Mouse (Mus musculus) embryonic facial prominence, embryonic 15.5 days (tissue): Measurements from ENCODE around the gene Azin2. TPM values are rescaled to one million over a fixed set of nuclear protein-coding genes. Genes with fewer than 3 reads are reported as not detected.

Experiments used
- ATAC-seq: fragments of 200-750 bp; cut with Nextera tagmentation; 2 replicates; pipeline ENCODE4 v1.8.0; 2017; ENCODE audit warnings: low read depth, moderate TSS enrichment; ENCODE audit not compliant: insufficient number of reproducible peaks, low FRiP score, low TSS enrichment
- H3K27ac ChIP-seq: fragments of 300-500 bp; sonication (generic); replicated peaks from 2 replicates; pipeline ENCODE4 v1.5.1; 2015; ENCODE audit warnings: mild to moderate bottlenecking, inconsistent platforms
- H3K27me3 ChIP-seq: fragments of 300-500 bp; sonication (generic); 2 replicates; pipeline ENCODE4 v1.6.1; 2015; ENCODE audit warnings: inconsistent platforms
- H3K36me3 ChIP-seq: fragments of 300-500 bp; sonication (generic); 2 replicates; pipeline ENCODE4 v1.6.1; 2015; ENCODE audit warnings: mild to moderate bottlenecking, inconsistent platforms
- H3K4me1 ChIP-seq: fragments of 300-500 bp; sonication (generic); 2 replicates; pipeline ENCODE4 v1.6.1; 2015; ENCODE audit warnings: inconsistent platforms
- H3K4me2 ChIP-seq: fragments of 300-500 bp; sonication (generic); replicated peaks from 2 replicates; pipeline ENCODE4 v1.6.1; 2015; ENCODE audit warnings: mild to moderate bottlenecking, inconsistent platforms
- H3K4me3 ChIP-seq: fragments of 300-500 bp; sonication (generic); replicated peaks from 2 replicates; pipeline ENCODE4 v1.5.1; 2015; ENCODE audit warnings: mild to moderate bottlenecking, inconsistent platforms
- H3K9ac ChIP-seq: fragments of 300-500 bp; sonication (generic); 2 replicates; pipeline ENCODE4 v1.6.1; 2015; ENCODE audit warnings: inconsistent platforms
- H3K9me3 ChIP-seq: fragments of 300-500 bp; sonication (generic); replicated peaks from 2 replicates; pipeline ENCODE4 v1.6.1; 2016; ENCODE audit warnings: inconsistent platforms
- WGBS: fragments of 180-500 bp; shearing (Covaris S2); methylation state at CpG from one replicate; pipeline ENCODE4 v1.1.7; 2015; 5-methylcytosine and 5-hydroxymethylcytosine counted together
- polyA plus RNA-seq: library from polyadenylated mRNA; unstranded; fragments of >200 nt; fragmentation: Nextera tagmentation; extraction: Ambion mirVana; gene quantifications from 2 replicates; pipeline ENCODE4 v1.2.1, GENCODE M21; 2015

Gene Azin2
- polyA plus RNA-seq, 1 experiment from 2014 or later, result 32.1 TPM

DNA sequence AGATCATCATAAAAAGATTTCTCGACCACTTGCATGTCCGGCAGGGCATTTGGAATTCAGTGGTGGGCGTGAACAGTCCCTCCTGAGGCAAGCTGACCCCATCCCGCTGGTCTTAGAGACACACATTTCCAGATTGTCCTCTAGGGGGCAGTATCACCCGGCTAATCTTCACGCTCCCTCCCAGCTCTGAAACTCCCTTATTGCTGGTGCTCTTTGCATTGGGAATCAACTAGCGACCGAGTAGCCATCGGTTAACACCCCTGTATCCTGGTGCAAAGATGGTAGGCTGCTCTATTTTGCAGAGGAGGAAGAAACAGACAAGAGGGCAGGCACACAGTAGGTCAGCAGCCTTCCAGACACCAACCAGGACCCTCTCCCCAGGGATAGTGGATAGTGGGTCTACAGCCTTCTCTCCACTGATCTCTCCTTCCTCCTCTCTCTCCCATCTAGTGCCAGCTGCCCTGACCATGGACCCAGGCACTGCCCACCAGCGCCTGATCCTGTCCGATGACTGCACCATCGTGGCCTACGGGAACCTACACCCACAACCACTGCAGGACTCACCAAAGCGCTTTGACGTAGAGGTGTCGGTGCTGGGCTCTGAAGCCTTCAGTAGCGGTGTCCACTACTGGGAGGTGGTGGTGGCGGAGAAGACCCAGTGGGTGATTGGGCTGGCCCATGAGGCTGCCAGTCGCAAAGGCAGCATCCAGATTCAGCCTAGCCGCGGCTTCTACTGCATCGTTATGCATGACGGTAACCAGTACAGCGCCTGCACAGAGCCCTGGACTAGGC is 53.5 kb downstream of the Azin2 start:
- Histone ChIP-seq H3K4me2 (no peak overlapping the region), H3K27ac (no peak overlapping the region), H3K27me3 (no peaks in the 10 kb centered on the region), H3K4me3 (no peak overlapping the region), H3K9ac (no peak overlapping the region), H3K4me1 (peaks cover 34% of the 10 kb centered on the region), H3K36me3 (peaks cover 17% of the 10 kb centered on the region; the same call in 1 of the 2 replicates), H3K9me3 (no peaks in the 10 kb centered on the region)
- WGBS, result 64% methylated on average over 24 of the region's 24 CpGs
- ATAC-seq, result no peak

DNA sequence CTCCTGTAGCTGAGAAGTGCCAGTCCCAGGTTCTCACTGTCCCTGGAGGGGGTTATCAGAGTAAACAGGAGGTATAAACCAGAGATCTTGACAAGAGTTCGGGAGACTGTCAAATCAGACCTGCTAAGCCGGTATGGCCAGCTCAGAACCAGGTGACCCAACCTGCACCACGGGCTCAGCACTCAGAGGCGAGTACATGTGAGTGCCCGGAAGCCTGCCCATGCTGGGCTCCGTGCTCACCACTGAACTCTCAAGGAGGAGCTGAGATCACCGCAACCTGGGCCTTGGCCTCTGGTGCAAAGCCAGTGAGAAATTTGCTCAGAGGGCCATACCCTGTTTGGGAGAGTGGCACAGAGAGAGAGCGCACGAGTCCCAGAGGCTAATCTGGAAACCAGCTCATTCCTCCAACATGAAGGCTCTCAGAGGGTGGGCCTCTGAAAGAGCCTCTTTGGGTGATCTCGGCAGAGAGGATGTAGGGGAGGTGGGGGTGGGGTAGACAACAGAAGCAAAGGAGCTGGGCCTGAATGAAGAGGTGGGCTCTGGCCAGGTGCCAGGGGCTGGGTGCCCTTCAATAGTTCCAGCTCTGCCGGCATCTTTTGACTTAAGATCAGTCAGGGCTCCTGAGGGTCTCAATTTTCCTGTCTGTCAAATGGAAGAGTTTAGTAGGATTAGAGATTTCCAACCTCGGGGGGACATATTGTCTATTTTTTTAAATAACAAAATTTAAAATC is 54.8 kb downstream of the Azin2 start:
- Histone ChIP-seq H3K9me3 (no peaks in the 10 kb centered on the region), H3K36me3 (peaks cover 28% of the 10 kb centered on the region), H3K4me1 (peaks cover 35% of the 10 kb centered on the region), H3K27ac (peak overlapping the region; percentile 68), H3K4me3 (no peak overlapping the region), H3K9ac (no peak overlapping the region), H3K4me2 (no peak overlapping the region), H3K27me3 (no peaks in the 10 kb centered on the region)
- WGBS, result 46% methylated on average over 12 of the region's 12 CpGs
- ATAC-seq, result no peak

GRCm38 (mm10) chr4:128906757-128907156 is 55.5 kb downstream of the Azin2 start:
- no peak overlapping the region for H3K4me3 ChIP-seq
- no peak for ATAC-seq
- WGBS, result 31% methylated on average over 8 of the region's 8 CpGs

GRCm38 (mm10) chr4:128905251-128905650 is 57.0 kb downstream of the Azin2 start:
- 37% methylated on average over 8 of the region's 8 CpGs for WGBS

More at GRCm38 (mm10) chr4:128906757-128907156, 55.5 kb downstream of the Azin2 start:
- Histone ChIP-seq H3K36me3 (peaks cover 30% of the 10 kb centered on the region), H3K4me2 (no peak overlapping the region), H3K4me1 (peaks cover 35% of the 10 kb centered on the region), H3K27me3 (no peaks in the 10 kb centered on the region), H3K9me3 (no peaks in the 10 kb centered on the region), H3K27ac (peak overlapping the region; percentile 68), H3K9ac (no peak overlapping the region)

GRCm38 (mm10) chr4:128904035-128904800 is 58.0 kb downstream of the Azin2 start:
- ATAC-seq, result no peak
- H3K27ac ChIP-seq, result peak overlapping the region; percentile 39; the same call in 1 of the 2 replicates
- H3K4me1 ChIP-seq, result peaks cover 44% of the 10 kb centered on the region
- peaks cover 22% of the 10 kb centered on the region for H3K36me3 ChIP-seq
- H3K4me2 ChIP-seq, result no peak overlapping the region
- no peaks in the 10 kb centered on the region for H3K27me3 ChIP-seq
- no peaks in the 10 kb centered on the region for H3K9me3 ChIP-seq
- H3K9ac ChIP-seq, result no peak overlapping the region
- WGBS, result 38% methylated on average over 8 of the region's 8 CpGs
- no peak overlapping the region for H3K4me3 ChIP-seq

More at GRCm38 (mm10) chr4:128905251-128905650, 57.0 kb downstream of the Azin2 start:
- Histone ChIP-seq H3K27me3 (no peaks in the 10 kb centered on the region), H3K27ac (0 out of 2 replicates have a peak overlapping the region, but pooled peaks have one; percentile 39), H3K9ac (no peak overlapping the region), H3K4me1 (peaks cover 35% of the 10 kb centered on the region), H3K9me3 (no peaks in the 10 kb centered on the region), H3K4me2 (no peak overlapping the region), H3K36me3 (peaks cover 32% of the 10 kb centered on the region), H3K4me3 (no peak overlapping the region)
- ATAC-seq, result no peak

GRCm38 (mm10) chr4:128902390-128902789 is 59.9 kb downstream of the Azin2 start:
- H3K4me2 ChIP-seq, result no peak overlapping the region
- H3K9me3 ChIP-seq, result no peaks in the 10 kb centered on the region
- H3K4me3 ChIP-seq, result no peak overlapping the region
- H3K9ac ChIP-seq, result no peak overlapping the region
- ATAC-seq, result no peak
- 86% methylated on average over 8 of the region's 8 CpGs for WGBS
- H3K36me3 ChIP-seq, result peaks cover 18% of the 10 kb centered on the region
- peaks cover 58% of the 10 kb centered on the region for H3K4me1 ChIP-seq
- no peak overlapping the region for H3K27ac ChIP-seq
- H3K27me3 ChIP-seq, result no peaks in the 10 kb centered on the region

DNA sequence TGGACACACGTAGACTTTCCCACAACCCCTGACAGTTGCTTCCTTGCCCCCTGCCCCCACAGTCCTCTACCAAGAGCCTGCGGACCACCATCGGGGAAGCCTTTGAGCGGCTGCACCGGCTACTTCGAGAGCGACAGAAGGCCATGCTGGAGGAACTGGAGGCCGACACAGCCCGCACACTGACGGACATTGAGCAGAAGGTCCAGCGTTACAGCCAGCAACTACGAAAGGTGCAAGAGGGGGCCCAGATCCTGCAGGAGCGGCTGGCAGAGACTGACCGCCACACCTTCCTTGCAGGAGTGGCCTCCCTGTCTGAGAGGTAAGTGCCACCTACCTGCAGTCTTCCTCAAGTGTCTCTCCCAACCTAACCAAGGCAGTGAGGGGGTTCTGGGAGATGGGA is 61.8 kb downstream of the Azin2 start:
- WGBS, result 83% methylated on average over 14 of the region's 14 CpGs
- ATAC-seq, result no peak
- H3K4me1 ChIP-seq, result peaks cover 43% of the 10 kb centered on the region

DNA sequence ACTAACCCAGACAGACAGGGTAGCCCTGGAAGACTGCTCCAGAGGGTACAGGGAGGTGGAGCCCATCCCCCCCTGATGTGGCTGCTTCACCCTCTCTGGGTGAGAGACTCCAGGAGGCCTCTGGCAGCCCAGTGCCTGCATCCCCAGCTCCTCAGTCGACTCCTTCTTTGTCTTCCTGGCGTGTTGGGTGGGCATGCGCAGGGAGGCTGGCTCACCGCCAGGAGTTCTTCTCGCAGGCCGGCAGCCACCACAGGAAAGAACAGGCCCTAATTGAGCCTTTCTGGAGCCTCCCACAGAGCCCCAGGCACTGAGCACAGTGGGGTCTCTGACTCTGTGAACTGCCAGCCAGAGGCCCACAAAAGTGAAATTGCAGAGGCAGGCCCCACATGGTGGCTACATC is 62.9 kb downstream of the Azin2 start:
- Histone ChIP-seq H3K4me3 (no peak overlapping the region), H3K4me1 (peaks cover 32% of the 10 kb centered on the region), H3K36me3 (peaks cover 18% of the 10 kb centered on the region), H3K27ac (peak overlapping the region; percentile 90), H3K9me3 (no peaks in the 10 kb centered on the region), H3K9ac (no peak overlapping the region), H3K27me3 (no peaks in the 10 kb centered on the region), H3K4me2 (peak overlapping the region; percentile 19; the same call in 1 of the 2 replicates)
- 0% methylated on average over 6 of the region's 6 CpGs for WGBS
- peak; percentile 75 for ATAC-seq

More for the DNA sequence above, 61.8 kb downstream of the Azin2 start:
- no peaks in the 10 kb centered on the region for H3K9me3 ChIP-seq
- no peak overlapping the region for H3K4me3 ChIP-seq
- H3K9ac ChIP-seq, result no peak overlapping the region
- H3K27ac ChIP-seq, result peak overlapping the region; percentile 90
- peaks cover 18% of the 10 kb centered on the region for H3K36me3 ChIP-seq
- H3K27me3 ChIP-seq, result no peaks in the 10 kb centered on the region
- no peak overlapping the region for H3K4me2 ChIP-seq

DNA sequence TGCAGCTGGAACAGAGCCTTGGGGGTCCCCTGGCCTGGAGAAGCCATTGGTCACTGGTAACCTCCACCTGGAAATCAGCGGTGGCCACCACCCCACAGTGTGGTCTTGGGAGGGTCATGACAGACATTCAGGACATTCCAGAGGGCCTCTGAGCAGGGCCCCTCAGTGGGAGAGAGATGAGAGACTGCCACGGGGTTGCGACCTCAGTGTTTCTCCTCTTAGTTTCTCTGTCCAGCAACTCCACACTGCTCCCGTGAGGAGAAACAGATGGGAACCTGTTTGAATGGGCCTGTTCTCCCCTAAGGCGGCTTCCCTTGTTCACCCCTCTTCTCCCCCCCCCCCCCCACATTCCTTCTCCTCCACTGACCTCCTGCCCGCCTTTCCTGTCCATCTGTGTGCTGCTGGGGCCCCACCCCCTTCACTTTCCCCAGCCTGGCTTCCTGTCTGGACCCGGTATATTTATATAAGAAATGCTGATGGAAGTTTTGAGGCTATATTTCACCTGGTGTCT is 64.3 kb downstream of the Azin2 start:
- H3K27ac ChIP-seq, result peak overlapping the region; percentile 90
- H3K4me2 ChIP-seq, result no peak overlapping the region
- no peaks in the 10 kb centered on the region for H3K9me3 ChIP-seq
- ATAC-seq, result peak; percentile 31; the same call in 1 of the 2 replicates
- no peak overlapping the region for H3K9ac ChIP-seq
- WGBS, result 16% methylated on average over 7 of the region's 7 CpGs
- no peak overlapping the region for H3K4me3 ChIP-seq
- peaks cover 14% of the 10 kb centered on the region for H3K36me3 ChIP-seq
- no peaks in the 10 kb centered on the region for H3K27me3 ChIP-seq
- peaks cover 25% of the 10 kb centered on the region for H3K4me1 ChIP-seq

DNA sequence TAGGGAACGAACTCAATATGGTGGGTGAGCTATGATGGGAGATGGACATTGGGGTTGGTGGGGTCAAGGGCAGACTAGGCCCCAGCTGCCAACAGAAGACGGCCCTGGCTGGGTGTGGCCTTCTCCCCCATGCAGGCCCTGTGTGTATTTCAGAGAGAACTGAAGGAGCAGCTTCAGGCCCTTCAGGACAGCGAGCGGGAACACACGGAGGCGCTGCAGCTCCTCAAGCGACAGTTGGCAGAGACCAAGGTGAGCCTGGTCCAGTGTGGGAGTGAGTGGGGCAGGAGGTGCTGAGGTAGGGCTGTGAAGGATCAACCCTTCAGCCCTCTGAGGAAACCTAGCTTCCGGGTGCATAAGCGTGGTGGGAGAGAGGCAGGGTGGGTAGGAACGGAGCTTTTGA is 65.6 kb downstream of the Azin2 start:
- Histone ChIP-seq H3K4me1 (peaks cover 28% of the 10 kb centered on the region), H3K27ac (no peak overlapping the region), H3K4me3 (no peak overlapping the region), H3K9ac (no peak overlapping the region), H3K4me2 (no peak overlapping the region), H3K36me3 (peaks cover 6% of the 10 kb centered on the region; the same call in 1 of the 2 replicates), H3K27me3 (no peaks in the 10 kb centered on the region), H3K9me3 (no peaks in the 10 kb centered on the region)
- ATAC-seq, result no peak
- WGBS, result 93% methylated on average over 10 of the region's 10 CpGs
